Mouse (Mus musculus): ENCODE data around the gene Gtf2f2. TPM values are rescaled to one million over a fixed set of nuclear protein-coding genes. Genes with fewer than 3 reads are reported as not detected.

The Gtf2f2 gene
- polyA plus RNA-seq, 1 experiment from 2014 or later: 55.9 TPM

DNA sequence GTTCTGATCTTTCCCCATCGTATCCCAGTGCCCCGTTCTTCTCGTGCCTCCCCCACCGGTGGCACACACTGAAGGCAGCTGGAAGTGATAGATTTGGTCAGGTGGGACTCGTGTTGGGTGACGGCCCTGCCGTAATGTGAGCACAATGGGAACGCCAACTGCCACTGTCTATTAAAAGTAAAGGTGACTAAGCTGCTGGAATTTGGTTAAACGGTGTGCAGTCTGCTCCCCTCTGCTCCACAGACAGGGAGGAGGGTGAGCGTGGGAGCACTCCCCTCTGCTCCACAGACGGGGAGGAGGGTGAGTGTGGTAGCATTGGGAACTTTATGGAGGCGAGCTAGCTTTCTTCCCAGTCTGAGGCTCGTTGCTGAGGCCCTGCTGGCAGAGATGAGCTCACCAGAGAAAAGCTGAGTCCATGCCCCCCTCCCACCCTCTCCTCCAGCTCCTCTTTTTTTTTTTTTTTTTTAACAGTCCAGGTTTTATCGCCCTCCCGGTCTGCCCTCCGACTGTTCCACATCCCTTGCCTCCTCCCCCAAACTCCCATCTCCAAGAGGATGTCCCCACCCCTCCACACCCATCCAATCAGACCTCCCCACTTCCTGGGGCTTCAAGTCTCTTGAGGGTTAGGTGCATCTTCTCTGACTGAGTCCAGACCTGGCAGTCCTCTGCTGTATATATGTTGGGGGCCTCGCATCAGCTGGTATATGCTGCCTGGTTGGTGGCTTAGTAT is 155.2 kb downstream of the Gtf2f2 start:
- no peaks in the 10 kb centered on the region for H3K27me3 ChIP-seq (ENCODE audit: control insufficient read depth, insufficient read depth, low read length)
- H3K36me3 ChIP-seq (replicated peaks; ENCODE audit: control insufficient read depth, insufficient read depth, low read depth, low read length): no peaks in the 10 kb centered on the region
- H3K9ac ChIP-seq (replicated peaks; ENCODE audit: low read length): no peak overlapping the region
- DNase-seq (ENCODE audit: low spot score): no peak
- no peak; the same call in 1 of the 2 replicates for ATAC-seq (replicated peaks; ENCODE audit: insufficient number of reproducible peaks, low FRiP score, low TSS enrichment, low read depth)
- H3K27ac ChIP-seq (replicated peaks; ENCODE audit: low read depth, low read length): no peak overlapping the region
- no peaks in the 10 kb centered on the region for H3K4me1 ChIP-seq (ENCODE audit: control insufficient read depth, insufficient read depth, low read length)
- 48% methylated on average over 17 of the region's 17 CpGs for whole genome bisulfite sequencing
- no peaks in the 10 kb centered on the region for H3K9me3 ChIP-seq (replicated peaks; ENCODE audit: control insufficient read depth, low read length)
- H3K4me2 ChIP-seq (ENCODE audit: low read depth, low read length): no peak overlapping the region
- no peak overlapping the region for H3K4me3 ChIP-seq (ENCODE audit: low read depth, low read length)

DNA sequence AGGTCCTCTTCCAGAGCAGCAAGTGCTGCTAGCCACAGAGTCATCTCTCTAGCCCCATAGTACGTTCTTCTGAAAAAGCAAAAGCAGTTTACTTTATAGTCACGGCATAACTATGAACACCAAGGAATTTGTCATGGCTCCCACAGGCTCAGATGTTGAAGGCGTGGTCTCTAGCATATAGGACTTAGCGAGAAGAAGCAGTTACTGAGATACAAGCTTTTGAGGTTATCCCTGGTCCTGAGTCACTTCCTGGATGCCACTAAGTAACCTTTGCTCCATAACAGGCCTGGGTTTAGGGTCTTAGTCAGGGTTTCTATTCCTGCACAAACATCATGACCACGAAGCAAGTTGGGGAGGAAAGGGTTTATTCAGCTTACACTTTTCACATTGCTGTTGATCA is 158.6 kb downstream of the Gtf2f2 start:
- Histone ChIP-seq H3K36me3 (replicated peaks; ENCODE audit: control insufficient read depth, insufficient read depth, low read depth, low read length) (peaks cover 17% of the 10 kb centered on the region), H3K27me3 (ENCODE audit: control insufficient read depth, insufficient read depth, low read length) (no peaks in the 10 kb centered on the region), H3K27ac (replicated peaks; ENCODE audit: low read depth, low read length) (no peak overlapping the region), H3K9ac (replicated peaks; ENCODE audit: low read length) (no peak overlapping the region), H3K9me3 (replicated peaks; ENCODE audit: control insufficient read depth, low read length) (no peaks in the 10 kb centered on the region), H3K4me2 (ENCODE audit: low read depth, low read length) (no peak overlapping the region), H3K4me1 (ENCODE audit: control insufficient read depth, insufficient read depth, low read length) (no peaks in the 10 kb centered on the region; the same call in 1 of the 2 replicates), H3K4me3 (ENCODE audit: low read depth, low read length) (no peak overlapping the region)
- 92% methylated on average over 5 of the region's 5 CpGs for WGBS
- ATAC-seq (replicated peaks; ENCODE audit: insufficient number of reproducible peaks, low FRiP score, low TSS enrichment, low read depth) (no peak), DNase-seq (ENCODE audit: low spot score) (no peak)

DNA sequence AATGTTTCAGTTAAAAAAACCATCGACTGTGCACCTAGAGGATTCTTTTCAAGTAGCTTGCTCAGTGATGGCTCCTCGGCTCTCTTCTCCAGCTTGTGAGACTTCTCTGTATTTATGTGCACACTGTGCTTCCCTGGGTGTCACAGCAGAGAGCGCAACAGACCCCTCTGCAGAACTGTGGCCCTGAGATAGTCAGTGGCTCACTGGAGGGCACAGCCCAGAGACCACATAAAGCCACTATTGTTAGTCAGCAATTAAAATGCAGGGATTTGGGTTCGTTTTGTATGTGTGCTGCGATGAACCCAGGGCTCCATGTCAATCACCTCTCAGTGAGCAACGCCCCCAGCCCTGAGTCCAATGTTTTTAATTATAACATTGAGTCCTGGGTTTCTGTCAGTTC is 159.8 kb downstream of the Gtf2f2 start:
- 37% methylated on average over 6 of the region's 6 CpGs for WGBS
- Histone ChIP-seq H3K4me1 (ENCODE audit: control insufficient read depth, insufficient read depth, low read length) (no peaks in the 10 kb centered on the region; the same call in none of the 2 replicates), H3K4me2 (ENCODE audit: low read depth, low read length) (no peak overlapping the region), H3K9me3 (replicated peaks; ENCODE audit: control insufficient read depth, low read length) (no peaks in the 10 kb centered on the region), H3K27ac (replicated peaks; ENCODE audit: low read depth, low read length) (no peak overlapping the region), H3K27me3 (ENCODE audit: control insufficient read depth, insufficient read depth, low read length) (no peaks in the 10 kb centered on the region), H3K9ac (replicated peaks; ENCODE audit: low read length) (no peak overlapping the region), H3K36me3 (replicated peaks; ENCODE audit: control insufficient read depth, insufficient read depth, low read depth, low read length) (peaks cover 20% of the 10 kb centered on the region), H3K4me3 (ENCODE audit: low read depth, low read length) (no peak overlapping the region)
- ATAC-seq (replicated peaks; ENCODE audit: insufficient number of reproducible peaks, low FRiP score, low TSS enrichment, low read depth) (no peak; the same call in 1 of the 2 replicates), DNase-seq (ENCODE audit: low spot score) (no peak)

DNA sequence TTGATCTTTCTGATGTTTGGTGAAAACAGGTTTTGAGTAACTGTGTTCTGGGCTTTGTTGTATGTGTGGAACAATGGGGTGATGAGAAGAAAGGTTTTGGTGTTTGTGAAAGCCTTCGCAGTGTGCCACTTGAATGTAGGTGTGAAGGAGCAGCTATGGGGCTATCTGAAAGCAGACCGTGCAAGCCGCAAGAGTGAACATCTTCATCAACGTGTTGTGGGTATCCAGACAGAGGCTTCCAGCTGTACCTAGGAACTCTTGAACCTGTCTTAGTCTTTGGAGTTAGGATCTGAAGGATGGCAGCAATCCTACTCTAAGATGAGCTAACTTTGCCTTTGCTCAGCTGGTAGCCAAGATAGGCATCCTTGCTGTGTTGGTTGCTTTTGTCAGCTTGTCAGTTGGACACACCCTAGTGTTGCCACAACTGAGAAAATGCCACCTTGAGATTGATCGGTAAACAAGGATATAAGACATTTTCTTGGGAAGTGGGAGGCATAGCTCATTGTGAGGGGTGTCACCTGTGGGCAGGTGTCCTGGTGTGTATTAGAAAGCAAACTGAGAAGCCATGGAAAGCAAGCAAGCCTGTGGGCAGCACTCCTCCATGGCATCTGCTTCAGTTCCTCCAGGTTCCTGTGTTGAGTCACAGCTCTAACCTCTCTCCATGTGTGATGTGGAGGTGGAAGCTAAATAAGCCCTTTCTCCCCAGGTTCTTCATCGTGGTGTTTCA is 160.7 kb downstream of the Gtf2f2 start:
- H3K4me2 ChIP-seq (ENCODE audit: low read depth, low read length): no peak overlapping the region
- H3K27ac ChIP-seq (replicated peaks; ENCODE audit: low read depth, low read length): no peak overlapping the region
- no peaks in the 10 kb centered on the region for H3K27me3 ChIP-seq (ENCODE audit: control insufficient read depth, insufficient read depth, low read length)
- H3K4me3 ChIP-seq (ENCODE audit: low read depth, low read length): no peak overlapping the region
- DNase-seq (ENCODE audit: low spot score) (no peak), ATAC-seq (replicated peaks; ENCODE audit: insufficient number of reproducible peaks, low FRiP score, low TSS enrichment, low read depth) (no peak)
- no peaks in the 10 kb centered on the region for H3K9me3 ChIP-seq (replicated peaks; ENCODE audit: control insufficient read depth, low read length)
- no peaks in the 10 kb centered on the region; the same call in none of the 2 replicates for H3K4me1 ChIP-seq (ENCODE audit: control insufficient read depth, insufficient read depth, low read length)
- H3K36me3 ChIP-seq (replicated peaks; ENCODE audit: control insufficient read depth, insufficient read depth, low read depth, low read length): peaks cover 20% of the 10 kb centered on the region
- H3K9ac ChIP-seq (replicated peaks; ENCODE audit: low read length): no peak overlapping the region
- 80% methylated on average over 6 of the region's 6 CpGs for WGBS

DNA sequence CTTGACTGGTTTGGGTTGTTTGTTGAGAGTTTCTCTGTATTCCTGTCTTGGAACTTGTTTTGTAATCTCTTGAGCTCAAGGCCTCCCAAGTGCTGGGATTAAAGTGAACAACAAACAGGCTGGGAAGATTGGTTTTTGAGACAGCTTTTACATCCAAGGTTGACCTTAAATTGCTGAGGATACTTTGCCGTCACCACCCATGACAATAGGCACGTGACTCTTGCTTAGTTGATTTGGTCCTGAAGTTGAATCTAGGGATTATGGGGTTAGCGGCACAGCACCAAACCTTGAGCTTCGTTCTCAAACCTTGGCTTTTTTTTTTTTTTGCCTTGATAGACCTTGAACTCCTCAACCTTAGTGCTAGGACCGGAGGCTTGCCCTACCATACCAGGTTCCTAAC is 161.4 kb downstream of the Gtf2f2 start:
- Histone ChIP-seq H3K27me3 (ENCODE audit: control insufficient read depth, insufficient read depth, low read length) (no peaks in the 10 kb centered on the region), H3K4me1 (ENCODE audit: control insufficient read depth, insufficient read depth, low read length) (no peaks in the 10 kb centered on the region; the same call in none of the 2 replicates), H3K27ac (replicated peaks; ENCODE audit: low read depth, low read length) (no peak overlapping the region), H3K9ac (replicated peaks; ENCODE audit: low read length) (no peak overlapping the region), H3K4me3 (ENCODE audit: low read depth, low read length) (no peak overlapping the region), H3K9me3 (replicated peaks; ENCODE audit: control insufficient read depth, low read length) (no peaks in the 10 kb centered on the region), H3K4me2 (ENCODE audit: low read depth, low read length) (no peak overlapping the region), H3K36me3 (replicated peaks; ENCODE audit: control insufficient read depth, insufficient read depth, low read depth, low read length) (peaks cover 20% of the 10 kb centered on the region)
- DNase-seq (ENCODE audit: low spot score): no peak
- WGBS: 77% methylated on average over 5 of the region's 5 CpGs
- no peak for ATAC-seq (replicated peaks; ENCODE audit: insufficient number of reproducible peaks, low FRiP score, low TSS enrichment, low read depth)

DNA sequence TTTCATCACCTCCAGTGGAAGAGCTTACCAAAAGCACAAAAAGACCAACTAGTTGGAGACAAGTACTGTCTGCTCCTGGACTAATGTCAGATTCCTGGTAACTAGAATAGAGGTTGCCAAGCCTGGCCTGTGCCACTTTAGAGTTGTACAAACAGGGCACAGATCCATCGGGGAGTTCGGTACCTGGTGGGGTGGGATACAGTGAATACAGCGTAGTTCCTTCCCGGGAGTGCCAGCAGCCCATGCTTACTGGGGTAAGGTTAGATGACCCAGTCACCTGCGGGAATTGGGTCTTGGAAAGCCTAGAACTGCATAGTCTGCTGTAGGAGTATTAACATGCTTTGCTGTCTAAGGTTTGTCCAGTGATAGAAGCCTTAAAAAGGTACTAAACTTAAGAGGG is 162.2 kb downstream of the Gtf2f2 start:
- H3K4me3 ChIP-seq (ENCODE audit: low read depth, low read length): no peak overlapping the region
- H3K27ac ChIP-seq (replicated peaks; ENCODE audit: low read depth, low read length): no peak overlapping the region
- H3K4me2 ChIP-seq (ENCODE audit: low read depth, low read length): no peak overlapping the region
- H3K9me3 ChIP-seq (replicated peaks; ENCODE audit: control insufficient read depth, low read length): no peaks in the 10 kb centered on the region
- H3K27me3 ChIP-seq (ENCODE audit: control insufficient read depth, insufficient read depth, low read length): no peaks in the 10 kb centered on the region
- ATAC-seq (replicated peaks; ENCODE audit: insufficient number of reproducible peaks, low FRiP score, low TSS enrichment, low read depth): no peak
- DNase-seq (ENCODE audit: low spot score): no peak
- 91% methylated on average over 5 of the region's 5 CpGs for WGBS
- H3K4me1 ChIP-seq (ENCODE audit: control insufficient read depth, insufficient read depth, low read length): no peaks in the 10 kb centered on the region; the same call in none of the 2 replicates
- no peak overlapping the region for H3K9ac ChIP-seq (replicated peaks; ENCODE audit: low read length)
- peaks cover 20% of the 10 kb centered on the region for H3K36me3 ChIP-seq (replicated peaks; ENCODE audit: control insufficient read depth, insufficient read depth, low read depth, low read length)

DNA sequence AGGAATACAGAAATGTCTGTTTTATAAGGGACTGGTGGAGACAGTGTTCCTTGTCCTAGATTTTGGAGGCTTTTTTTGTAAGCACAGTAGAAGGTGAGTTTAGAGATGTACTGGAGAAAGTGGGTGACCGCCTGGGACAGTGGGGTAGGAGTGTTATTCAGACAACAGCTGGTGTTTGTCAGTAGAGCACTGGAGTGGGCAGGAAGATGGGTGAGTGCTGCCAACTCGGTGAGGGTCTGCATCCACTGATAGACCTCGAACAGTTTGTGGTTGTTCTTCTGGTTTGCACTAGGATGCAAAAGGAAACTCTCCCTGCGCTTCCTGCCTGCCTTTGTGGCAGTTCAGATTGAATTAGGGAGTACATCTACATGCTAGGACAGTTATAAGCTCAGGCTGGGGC is 163.0 kb downstream of the Gtf2f2 start:
- H3K9me3 ChIP-seq (replicated peaks; ENCODE audit: control insufficient read depth, low read length): no peaks in the 10 kb centered on the region
- H3K4me2 ChIP-seq (ENCODE audit: low read depth, low read length): no peak overlapping the region
- no peak for DNase-seq (ENCODE audit: low spot score)
- peaks cover 20% of the 10 kb centered on the region for H3K36me3 ChIP-seq (replicated peaks; ENCODE audit: control insufficient read depth, insufficient read depth, low read depth, low read length)
- H3K4me1 ChIP-seq (ENCODE audit: control insufficient read depth, insufficient read depth, low read length): no peaks in the 10 kb centered on the region; the same call in none of the 2 replicates
- WGBS: 86% methylated on average over 4 of the region's 4 CpGs
- no peaks in the 10 kb centered on the region for H3K27me3 ChIP-seq (ENCODE audit: control insufficient read depth, insufficient read depth, low read length)
- no peak overlapping the region for H3K9ac ChIP-seq (replicated peaks; ENCODE audit: low read length)
- ATAC-seq (replicated peaks; ENCODE audit: insufficient number of reproducible peaks, low FRiP score, low TSS enrichment, low read depth): no peak
- H3K4me3 ChIP-seq (ENCODE audit: low read depth, low read length): no peak overlapping the region
- no peak overlapping the region for H3K27ac ChIP-seq (replicated peaks; ENCODE audit: low read depth, low read length)

Measured in embryonic facial prominence, embryonic 11.5 days (tissue).